10 mouse cellular contexts compared by ENCODE assay signal in the genomic region with DNA sequence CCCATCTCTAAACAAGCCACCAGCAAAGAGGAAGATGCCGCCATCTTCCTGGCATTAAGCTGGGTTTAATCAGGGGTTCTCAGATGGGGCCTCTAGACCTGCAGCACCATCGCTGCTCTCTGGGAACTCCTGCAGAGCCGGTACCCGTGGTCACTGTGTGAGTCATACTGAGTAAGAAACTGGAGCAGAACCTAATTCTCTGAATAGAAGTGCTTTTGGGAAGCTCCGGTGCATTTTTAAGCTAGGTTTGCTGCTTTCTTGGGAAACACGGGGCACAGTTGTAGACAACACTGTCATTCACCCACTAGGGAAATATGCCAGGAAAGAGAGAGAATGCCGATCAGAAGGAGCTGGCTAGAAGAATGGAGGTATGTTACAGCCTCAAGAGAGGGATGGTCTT.
"Had no signal": no experiment of that assay in that cellular context is flagged by ENCODE, and none has a peak within 500 bp of the region (broad histone marks: within the 10 kb centered on the region; RNA-seq: fewer than 3 reads in every experiment).

No protein-coding gene starts in this region.

- DNase-seq: kidney, adult 18-20 months; kidney, postnatal 10 days; kidney, postnatal 4 days; lung, adult 2 months; lung, postnatal 36 days; midbrain, embryonic 14.5 days; right cerebral cortex, postnatal 4 days; spleen, adult 18-20 months; thymus, adult 18-20 months; thymus, postnatal 25 days had no signal
